Mouse (Mus musculus) embryonic stem cell, embryonic (primary cell): ENCODE data around the gene Ptpn9.

Experiments
- CTCF ChIA-PET, 4 experiments: fragments of 300-600 bp in 2 of 4; fragments of 350-600 bp in 2 of 4; sonication (Branson Sonifier 250); formaldehyde crosslinking; loops; one replicate each; lab custom pipeline; 2022; ENCODE audit warnings: inconsistent platforms in 2 of 4; lab: Charles Lee
- POLR2A ChIA-PET, 4 experiments: fragments of 300-600 bp in 2 of 4; fragments of 350-600 bp in 2 of 4; sonication (Branson Sonifier 250); formaldehyde crosslinking; loops; one replicate each; lab custom pipeline; 2022; ENCODE audit warnings: antibody characterized with exemption in 4 of 4, inconsistent platforms in 1 of 4; lab: Charles Lee

Ptpn9 gene

GRCm38 (mm10) chr9:56994286-56995197 is at the start of gene Ptpn9:
Ptpn9 (plus strand) TSS chr9:56994923.
- ChIA-PET CTCF (interaction anchor here in 3 of 4 experiments (0.5 to 1.9 kb wide), 15 partner anchors 11 to 523 kb away, joined by 3 to 11 read pairs (median 4); partner anchors contain the start of genes Imp3 (in 1 of the 3), Sin3a (in 1 of the 3) and Snupn (in 1 of the 3)), POLR2A (interaction anchor here (0.6 to 3.1 kb wide), 30 partner anchors 9 to 199 kb away, joined by 3 to 13 read pairs (median 4); partner anchors contain the start of genes Snupn (in 3 of the 4), Imp3 (in 2 of the 4), Snx33 (in 2 of the 4) and Man2c1 (in 1 of the 4))

- CTCF ChIA-PET, result interaction anchor here in 3 of 4 experiments (0.6 to 1.6 kb wide), 13 partner anchors 11 to 790 kb away, joined by 3 to 9 read pairs (median 4); partner anchors contain the start of genes Commd4 (in 1 of the 3) and Man2c1 (in 1 of the 3)
- POLR2A ChIA-PET, result interaction anchor here in 1 of 4 experiments (0.6 kb wide), 1 partner anchor 1808 kb away, joined by 3 read pairs; no protein-coding TSS in a partner anchor
Measured at GRCm38 (mm10) chr9:56947481-56947880, 47.2 kb upstream of the Ptpn9 start.

- CTCF ChIA-PET, result interaction anchor here in 2 of 4 experiments (0.6 to 1.8 kb wide), 4 partner anchors 12 to 182 kb away, joined by 3 to 5 read pairs (median 4); partner anchors contain the start of genes Imp3 (in 1 of the 2) and Snx33 (in 1 of the 2)
- POLR2A ChIA-PET, result interaction anchor here in 2 of 4 experiments (0.6 to 1.8 kb wide), 5 partner anchors 11 to 111 kb away, joined by 4 to 10 read pairs (median 5); partner anchors contain the start of gene Imp3 (in 1 of the 2)
Measured at GRCm38 (mm10) chr9:56948699-56949098, 46.0 kb upstream of the Ptpn9 start.

GRCm38 (mm10) chr9:56949767-56950166 is 45.0 kb upstream of the Ptpn9 start:
- ChIA-PET CTCF (interaction anchor here in 2 of 4 experiments (0.6 to 1.8 kb wide), 2 partner anchors 58 to 235 kb away, joined by 5 read pairs; no protein-coding TSS in a partner anchor), POLR2A (interaction anchor here in 2 of 4 experiments (0.7 to 1.8 kb wide), 3 partner anchors 12 to 40 kb away, joined by 3 to 10 read pairs (median 3); partner anchors contain the start of gene Imp3 (in 2 of the 2))

- ChIA-PET CTCF (interaction anchor here in 3 of 4 experiments (0.6 to 2.2 kb wide), 18 partner anchors 10 to 1295 kb away, joined by 3 to 11 read pairs (median 4); partner anchors contain the start of genes Imp3 (in 1 of the 3), Odf3l1 (in 1 of the 3), Ptpn9 (in 1 of the 3) and Snx33 (in 1 of the 3)), POLR2A (interaction anchor here (0.5 to 3.2 kb wide), 128 partner anchors 8 to 1872 kb away, joined by 3 to 81 read pairs (median 4); partner anchors contain the start of genes Imp3 (in 3 of the 4), Man2c1 (in 3 of the 4), Ptpn9 (in 3 of the 4) and Sin3a (in 3 of the 4))
Measured at GRCm38 (mm10) chr9:56950414-56951400, 44.0 kb upstream of the Ptpn9 start, which contains the start of gene Snupn. Snupn (plus strand) TSS chr9:56950878.

- POLR2A ChIA-PET, result interaction anchor here in 1 of 4 experiments (0.7 to 3.2 kb wide), 2 partner anchors 26 to 946 kb away, joined by 4 to 12 read pairs; partner anchors contain the start of gene Snx33
- CTCF ChIA-PET, result interaction anchor here in 2 of 4 experiments (0.6 to 1.7 kb wide), 2 partner anchors 106 to 178 kb away, joined by 3 to 4 read pairs; no protein-coding TSS in a partner anchor
Measured at GRCm38 (mm10) chr9:56953562-56953961, 41.2 kb upstream of the Ptpn9 start.

- ChIA-PET CTCF (interaction anchor here in 3 of 4 experiments (0.6 to 1.2 kb wide), 6 partner anchors 26 to 640 kb away, joined by 3 to 14 read pairs (median 5); no protein-coding TSS in a partner anchor), POLR2A (interaction anchor here in 3 of 4 experiments (0.7 to 1.6 kb wide), 9 partner anchors 10 to 1589 kb away, joined by 3 to 4 read pairs (median 4); no protein-coding TSS in a partner anchor)
Measured at GRCm38 (mm10) chr9:56956966-56957675, 37.6 kb upstream of the Ptpn9 start.

- CTCF ChIA-PET, result no interaction called here
- POLR2A ChIA-PET, result interaction anchor here in 1 of 4 experiments (0.5 kb wide), 1 partner anchor 17 kb away, joined by 3 read pairs; no protein-coding TSS in a partner anchor
Measured at GRCm38 (mm10) chr9:56958689-56959088, 36.0 kb upstream of the Ptpn9 start.

- ChIA-PET POLR2A (interaction anchor here in 2 of 4 experiments (1.2 kb wide), 2 partner anchors 11 kb away, joined by 5 to 9 read pairs; partner anchors contain the start of gene Snupn (in 2 of the 2)), CTCF (interaction anchor here in 1 of 4 experiments (0.6 kb wide), 1 partner anchor 27 kb away, joined by 3 read pairs; no protein-coding TSS in a partner anchor)
Measured at GRCm38 (mm10) chr9:56961591-56961990, 33.1 kb upstream of the Ptpn9 start.

GRCm38 (mm10) chr9:56970158-56970557 is 24.6 kb upstream of the Ptpn9 start:
- ChIA-PET POLR2A (no interaction called here), CTCF (interaction anchor here in 1 of 4 experiments (0.6 kb wide), 1 partner anchor 90 kb away, joined by 12 read pairs; no protein-coding TSS in a partner anchor)

GRCm38 (mm10) chr9:56973960-56974524 is 20.7 kb upstream of the Ptpn9 start:
- CTCF ChIA-PET, result interaction anchor here in 1 of 4 experiments (0.6 kb wide), 1 partner anchor 69 kb away, joined by 3 read pairs; no protein-coding TSS in a partner anchor
- POLR2A ChIA-PET, result interaction anchor here in 3 of 4 experiments (0.7 to 3.1 kb wide), 5 partner anchors 10 to 117 kb away, joined by 3 to 19 read pairs (median 3); partner anchors contain the start of gene Snupn (in 2 of the 3)

GRCm38 (mm10) chr9:56975199-56975598 is 19.5 kb upstream of the Ptpn9 start:
- POLR2A ChIA-PET, result interaction anchor here in 2 of 4 experiments (1.1 to 3.1 kb wide), 4 partner anchors 9 to 102 kb away, joined by 4 to 19 read pairs (median 4); partner anchors contain the start of gene Snupn (in 1 of the 2)
- CTCF ChIA-PET, result interaction anchor here in 2 of 4 experiments (0.5 to 0.6 kb wide), 3 partner anchors 89 to 484 kb away, joined by 3 to 5 read pairs (median 3); no protein-coding TSS in a partner anchor

GRCm38 (mm10) chr9:56980186-56980585 is 14.5 kb upstream of the Ptpn9 start:
- CTCF ChIA-PET, result interaction anchor here (0.6 to 1.0 kb wide), 4 partner anchors 9 to 900 kb away, joined by 3 to 4 read pairs (median 3); partner anchors contain the start of gene Ptpn9 (in 1 of the 4)
- POLR2A ChIA-PET, result interaction anchor here in 3 of 4 experiments (0.6 to 1.3 kb wide), 10 partner anchors 13 to 459 kb away, joined by 3 to 5 read pairs (median 3); partner anchors contain the start of genes Snupn (in 2 of the 3) and Ptpn9 (in 1 of the 3)

GRCm38 (mm10) chr9:56981502-56981901 is 13.2 kb upstream of the Ptpn9 start:
- ChIA-PET POLR2A (interaction anchor here in 2 of 4 experiments (0.8 to 1.5 kb wide), 4 partner anchors 31 to 92 kb away, joined by 3 to 4 read pairs (median 3); partner anchors contain the start of gene Snupn (in 2 of the 2)), CTCF (interaction anchor here in 1 of 4 experiments (1.3 kb wide), 1 partner anchor 150 kb away, joined by 4 read pairs; no protein-coding TSS in a partner anchor)
